Mouse (Mus musculus) kidney, embryonic 14.5 days (tissue): ENCODE data around the gene Lig1. TPM values are rescaled to one million over a fixed set of nuclear protein-coding genes. Genes with fewer than 3 reads are reported as not detected.

Experiments used
- ATAC-seq: fragments of 200-750 bp; cut with Nextera tagmentation; 2 replicates; pipeline ENCODE4 v1.8.0; 2017; ENCODE audit warnings: moderate number of reproducible peaks, mild to moderate bottlenecking, moderate TSS enrichment, moderate library complexity; ENCODE audit not compliant: low FRiP score, low TSS enrichment
- H3K27ac ChIP-seq: fragments of 300-500 bp; sonication (generic); 2 replicates; pipeline ENCODE4 v1.5.1; 2014; ENCODE audit warnings: low read depth, mild to moderate bottlenecking, low read length, moderate library complexity, mixed read lengths
- H3K27me3 ChIP-seq: fragments of 300-500 bp; sonication (generic); 2 replicates; pipeline ENCODE4 v1.6.1; 2014; ENCODE audit warnings: mild to moderate bottlenecking, low read length; ENCODE audit not compliant: control insufficient read depth, insufficient read depth
- H3K36me3 ChIP-seq: fragments of 300-500 bp; sonication (generic); 2 replicates; pipeline ENCODE4 v1.6.1; 2014; ENCODE audit warnings: low read length, mixed read lengths; ENCODE audit not compliant: control insufficient read depth, insufficient read depth
- H3K4me1 ChIP-seq: fragments of 300-500 bp; sonication (generic); 2 replicates; pipeline ENCODE4 v1.6.1; 2014; ENCODE audit warnings: low read length, mixed read lengths; ENCODE audit not compliant: control insufficient read depth, insufficient read depth
- H3K4me2 ChIP-seq: fragments of 300-500 bp; sonication (generic); replicated peaks from 2 replicates; pipeline ENCODE4 v1.6.1; 2014; ENCODE audit warnings: low read depth, mild to moderate bottlenecking, low read length
- H3K4me3 ChIP-seq: fragments of 300-500 bp; sonication (generic); 2 replicates; pipeline ENCODE4 v1.5.1; 2014; ENCODE audit warnings: mild to moderate bottlenecking, low read length
- H3K9ac ChIP-seq: fragments of 300-500 bp; sonication (generic); 2 replicates; pipeline ENCODE4 v1.6.1; 2014; ENCODE audit warnings: low read depth, mild to moderate bottlenecking, low read length, moderate library complexity
- H3K9me3 ChIP-seq: fragments of 300-500 bp; sonication (generic); 2 replicates; pipeline ENCODE4 v1.6.1; 2016; ENCODE audit warnings: low read length; ENCODE audit not compliant: control insufficient read depth
- WGBS: fragments of 180-500 bp; shearing (Covaris S2); extraction: QIAGEN DNeasy Blood & Tissue Kit; methylation state at CpG from one replicate; pipeline ENCODE4 v1.1.7; 2014; 5-methylcytosine and 5-hydroxymethylcytosine counted together
- polyA plus RNA-seq: library from polyadenylated mRNA; unstranded; fragments of >200 nt; fragmentation: Nextera tagmentation; extraction: Ambion mirVana; gene quantifications from 2 replicates; pipeline ENCODE4 v1.2.1, GENCODE M21; 2014

Gene Lig1
- polyA plus RNA-seq, 1 experiment from 2014 or later: 120 TPM

DNA sequence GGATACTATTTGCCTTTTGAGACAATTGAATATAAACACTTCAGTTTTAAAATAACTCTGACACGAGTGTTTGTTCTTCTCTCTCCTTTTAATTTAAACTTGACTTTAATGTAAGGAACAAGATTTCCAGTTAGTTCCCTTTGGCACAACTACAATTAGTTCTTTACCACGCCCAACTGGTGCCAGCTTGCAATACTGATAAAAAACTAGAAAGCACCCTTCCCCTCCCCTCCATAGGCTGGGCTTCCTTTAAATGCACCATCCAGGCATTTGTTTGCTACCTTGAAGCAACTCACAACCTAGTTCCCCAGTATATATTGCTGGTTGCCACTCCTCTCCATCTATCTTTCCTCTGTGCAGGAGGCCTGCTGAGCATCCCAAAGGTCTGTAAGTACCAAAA lies 47.2 kb downstream of the Lig1 start, which contains the start of gene Pla2g4c:
Gene Pla2g4c (plus strand): TSS at position 340 of the 400 bp plus-strand sequence.
- H3K27ac ChIP-seq: no peak within 1 kb of the TSS
- no peak within 1 kb of the TSS for H3K9ac ChIP-seq
- no peaks in the 10 kb centered on the region for H3K27me3 ChIP-seq
- H3K36me3 ChIP-seq: no peaks in the 10 kb centered on the region
- no peaks in the 10 kb centered on the region for H3K4me1 ChIP-seq
- H3K4me3 ChIP-seq: no peak within 1 kb of the TSS
- 92% methylated on average over 2 of the region's 2 CpGs for WGBS
- no peak for ATAC-seq
- no peaks in the 10 kb centered on the region for H3K9me3 ChIP-seq
- no peak within 1 kb of the TSS for H3K4me2 ChIP-seq

DNA sequence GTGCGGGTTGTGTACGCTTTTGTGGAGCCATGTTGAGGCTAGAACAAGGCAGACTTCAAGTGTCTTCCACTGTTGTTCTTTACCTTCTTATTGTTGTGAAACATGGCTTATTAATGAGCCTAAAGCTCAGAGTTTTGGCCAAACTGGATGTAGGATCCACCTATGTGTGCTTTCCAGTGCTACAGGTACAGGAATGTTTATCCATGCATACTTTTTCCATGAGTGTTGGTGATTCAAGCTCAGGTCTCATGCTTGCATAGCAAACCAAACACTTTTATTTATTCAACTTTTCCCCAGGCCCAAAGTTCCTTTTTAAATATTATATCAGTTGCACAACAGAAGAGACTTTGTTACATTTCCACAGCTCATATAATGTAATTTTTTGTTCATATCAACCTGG lies 53.5 kb downstream of the Lig1 start:
- Histone ChIP-seq H3K4me1 (no peaks in the 10 kb centered on the region), H3K27ac (no peak overlapping the region), H3K9ac (no peak overlapping the region), H3K4me3 (no peak overlapping the region), H3K9me3 (no peaks in the 10 kb centered on the region), H3K4me2 (no peak overlapping the region), H3K36me3 (0 out of 2 replicates have a peak, but pooled peaks cover 2% of the 10 kb centered on the region), H3K27me3 (no peaks in the 10 kb centered on the region)
- ATAC-seq: no peak
- WGBS: 93% methylated on average over 2 of the region's 2 CpGs

DNA sequence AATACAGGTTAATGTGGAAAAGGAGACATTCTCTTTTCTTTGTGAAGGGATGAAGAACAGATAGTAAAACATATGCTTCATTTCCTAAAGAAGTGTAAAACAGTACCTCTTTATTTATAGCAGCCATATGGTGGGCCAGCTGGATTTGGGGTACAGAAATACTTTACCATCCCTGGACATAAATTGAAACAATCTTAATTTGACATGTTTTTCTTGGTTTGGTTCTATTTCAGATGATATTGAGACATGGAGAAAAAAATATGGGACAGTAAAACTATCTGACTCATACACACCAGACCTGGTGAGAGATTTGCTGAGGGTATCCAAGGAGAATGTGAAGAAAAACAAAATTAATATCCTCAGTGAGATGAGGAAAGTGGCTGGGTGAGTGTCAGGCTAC lies 78.9 kb downstream of the Lig1 start:
- peaks cover 4% of the 10 kb centered on the region; the same call in 1 of the 2 replicates for H3K9me3 ChIP-seq
- no peak overlapping the region for H3K4me2 ChIP-seq
- H3K27me3 ChIP-seq: no peaks in the 10 kb centered on the region
- H3K9ac ChIP-seq: no peak overlapping the region
- H3K4me3 ChIP-seq: no peak overlapping the region
- H3K36me3 ChIP-seq: peaks cover 6% of the 10 kb centered on the region
- H3K27ac ChIP-seq: no peak overlapping the region
- H3K4me1 ChIP-seq: no peaks in the 10 kb centered on the region
- ATAC-seq: no peak

Other genes starting within 250 kb of the Lig1 start
- 148 and 165 TPM in 2 replicates for gene Chmp2a, start 242.5 kb upstream of the Lig1 start, polyA plus RNA-seq
- gene Ube2m, start 239.0 kb upstream of the Lig1 start, polyA plus RNA-seq: 156 and 199 TPM in 2 replicates
- 2.4 and 3.2 TPM in 2 replicates for gene Mzf1, start 222.5 kb upstream of the Lig1 start, polyA plus RNA-seq
- gene Vmn1r85, start 182.1 kb upstream of the Lig1 start, polyA plus RNA-seq: not detected in 2 replicates
- not detected in 2 replicates for gene Vmn1r86, start 157.4 kb upstream of the Lig1 start, polyA plus RNA-seq
- gene Vmn1r87, start 137.1 kb upstream of the Lig1 start, polyA plus RNA-seq: not detected in 2 replicates
- not detected in 2 replicates for gene Vmn1r88, start 117.7 kb upstream of the Lig1 start, polyA plus RNA-seq
- not detected in 2 replicates for gene Vmn1r89, start 64.3 kb upstream of the Lig1 start, polyA plus RNA-seq
- gene Zswim9, start 1.4 kb downstream of the Lig1 start, polyA plus RNA-seq: 3.6 and 10.3 TPM in 2 replicates
- 1.2 TPM in 2 replicates for gene Pla2g4c, start 47.4 kb downstream of the Lig1 start, polyA plus RNA-seq
- not detected in 2 replicates for gene Cabp5, start 120.8 kb downstream of the Lig1 start, polyA plus RNA-seq
- not detected in 2 replicates for gene Bsph1, start 173.6 kb downstream of the Lig1 start, polyA plus RNA-seq